Mouse (Mus musculus) gastrocnemius, adult 2 months (tissue): ENCODE results near the gene Ank2. TPM values are rescaled to one million over a fixed set of nuclear protein-coding genes. Genes with fewer than 3 reads are reported as not detected.
A peak's percentile ranks its signal among the peaks of the same experiment; 100 is the strongest.

Source experiments
- DNase-seq: peaks from one replicate; pipeline ENCODE4 v3.0.0; 2022
- H3K27ac ChIP-seq: fragments of 200-600 bp; 2 replicates; pipeline ENCODE4 v1.8.1; 2022; ENCODE audit warnings: mild to moderate bottlenecking
- H3K4me3 ChIP-seq: fragments of 200-600 bp; 2 replicates; pipeline ENCODE4 v1.8.1; 2022; ENCODE audit warnings: mild to moderate bottlenecking, moderate library complexity
- CTCF ChIP-seq: fragments of 200-600 bp; IDR thresholded peaks from 2 replicates; pipeline ENCODE4 v1.8.1; 2022; ENCODE audit warnings: antibody characterized with exemption, mild to moderate bottlenecking, moderate library complexity
- intact Hi-C: fragments of 180-260 bp; cut with DNase I; formaldehyde crosslinking; loops from one replicate; pipeline ENCODE4 v1.15.1; 2025
- microRNA-seq: library from miRNA; unstranded; fragments of <30 nt; microRNA quantifications from one replicate; pipeline ENCODE4 v1.2.0, GENCODE M21; 2021
- total RNA-seq, 2 experiments: library from RNA; stranded (reverse); gene quantifications; 2 replicates each; pipeline ENCODE4 v1.2.3; 2021

Gene Ank2
- total RNA-seq, 2 experiments from 2014 or later, result 94.5 to 154 TPM

DNA sequence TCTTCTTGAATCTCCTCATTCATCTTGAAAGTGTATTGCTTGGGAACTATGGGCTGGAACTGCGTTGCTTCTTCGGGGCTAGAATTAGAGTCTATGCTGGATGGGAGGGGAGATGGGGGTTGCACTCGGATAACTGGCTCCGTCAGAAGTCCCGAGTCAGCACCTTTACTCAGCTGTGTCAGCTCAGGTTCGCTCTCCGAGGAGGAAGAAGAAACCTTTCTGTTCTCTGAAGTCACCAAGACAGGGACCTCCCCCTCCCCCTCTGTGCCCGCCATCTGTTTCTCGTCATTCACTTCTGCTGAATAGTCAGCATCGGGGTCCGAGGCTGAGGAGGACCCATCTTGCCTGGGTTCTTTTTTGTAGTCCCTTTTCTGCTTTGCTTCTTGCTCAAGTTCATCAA is 555.1 kb downstream of the Ank2 start:
- intact Hi-C loops, result no loop called here
- no peak for TF ChIP-seq CTCF
- no peak for DNase-seq
- Histone ChIP-seq H3K27ac (no peak overlapping the region), H3K4me3 (no peak overlapping the region; the same call in 1 of the 2 replicates)

GRCm38 (mm10) chr3:126940452-126940851 is 558.7 kb downstream of the Ank2 start:
- intact Hi-C loops, result no loop called here
- no peak for DNase-seq
- Histone ChIP-seq H3K4me3 (no peak overlapping the region), H3K27ac (no peak overlapping the region)
- no peak for TF ChIP-seq CTCF

DNA sequence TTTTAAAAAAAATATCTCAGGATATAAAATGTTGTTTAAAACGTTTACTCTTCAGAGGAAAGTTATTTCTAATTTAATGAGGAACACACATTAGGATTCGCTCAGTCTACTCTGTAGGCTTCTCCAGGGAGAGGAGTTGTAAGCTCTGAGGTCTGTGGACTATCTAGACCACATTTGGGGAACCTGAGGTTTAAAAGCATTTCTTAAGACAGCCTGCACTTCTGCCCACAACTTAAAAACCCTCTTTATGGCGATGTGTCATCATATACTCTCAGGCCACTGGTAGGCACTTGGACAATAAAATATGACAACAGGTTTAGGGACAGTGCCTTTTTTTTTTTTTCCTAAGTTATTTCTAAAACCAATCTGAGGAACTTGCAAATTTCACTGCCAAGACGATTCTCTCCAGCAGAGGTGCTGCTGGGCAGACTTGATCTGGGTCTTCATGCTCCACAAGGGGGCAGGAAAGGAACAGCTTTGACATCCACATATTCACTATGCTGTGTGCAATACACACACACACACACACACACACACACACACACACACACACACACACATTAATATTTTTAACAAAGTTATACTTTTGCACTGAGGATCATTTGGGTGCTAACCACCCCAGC is 567.2 kb downstream of the Ank2 start:
- no peak overlapping the region for H3K4me3 ChIP-seq
- H3K27ac ChIP-seq, result no peak overlapping the region
- peak; percentile 46 for TF ChIP-seq CTCF
- no peak for DNase-seq
- intact Hi-C loops, result no loop called here

- H3K27ac ChIP-seq, result no peak overlapping the region
- intact Hi-C loops, result no loop called here
- no peak for TF ChIP-seq CTCF
- DNase-seq, result no peak
- H3K4me3 ChIP-seq, result no peak overlapping the region
Measured at GRCm38 (mm10) chr3:126923575-126924382, 575.4 kb downstream of the Ank2 start.

- no peak for DNase-seq
- Histone ChIP-seq H3K27ac (no peak overlapping the region), H3K4me3 (no peak overlapping the region)
- TF ChIP-seq CTCF, result no peak
- intact Hi-C loops, result no loop called here
Measured at GRCm38 (mm10) chr3:126921941-126922340, 577.2 kb downstream of the Ank2 start.

- H3K27ac ChIP-seq, result no peak overlapping the region
- TF ChIP-seq CTCF, result no peak
- no peak for DNase-seq
- intact Hi-C loops, result no loop called here
- no peak overlapping the region for H3K4me3 ChIP-seq
Measured at GRCm38 (mm10) chr3:126920296-126920695, 578.9 kb downstream of the Ank2 start.

DNA sequence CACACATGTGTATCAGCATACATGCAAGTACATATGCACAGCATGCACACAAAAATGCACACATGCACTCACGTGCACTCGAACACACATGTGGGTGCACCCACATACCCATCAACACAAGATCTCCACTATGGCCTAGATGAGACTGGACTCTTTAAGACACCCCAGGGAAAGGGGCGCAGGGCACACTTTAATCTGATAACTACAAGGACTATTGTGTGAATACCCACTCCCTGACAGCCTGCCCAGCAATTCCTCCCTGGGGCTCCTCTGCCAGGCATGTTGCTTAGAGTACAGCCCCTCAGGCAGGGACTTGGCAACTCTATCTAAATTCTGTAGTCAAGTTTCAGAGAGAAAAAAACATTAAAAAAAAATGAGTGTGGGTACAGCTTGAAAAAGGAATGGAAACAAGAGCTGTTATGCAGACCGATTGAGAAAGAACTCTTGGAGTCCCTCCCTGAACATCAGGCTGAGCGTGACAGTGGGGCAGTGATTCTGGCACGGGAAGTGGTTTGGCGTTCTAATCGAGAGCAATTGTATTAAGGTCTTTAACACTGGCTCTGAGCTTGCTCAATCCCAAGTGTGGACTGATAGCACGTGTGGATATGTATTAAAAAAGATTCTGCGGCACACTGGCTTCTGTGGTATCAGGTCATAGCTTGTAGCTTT is 580.2 kb downstream of the Ank2 start:
- no peak overlapping the region for H3K27ac ChIP-seq
- no peak for TF ChIP-seq CTCF
- peak; percentile 52 for DNase-seq
- no peak overlapping the region for H3K4me3 ChIP-seq
- intact Hi-C loops, result no loop called here

DNA sequence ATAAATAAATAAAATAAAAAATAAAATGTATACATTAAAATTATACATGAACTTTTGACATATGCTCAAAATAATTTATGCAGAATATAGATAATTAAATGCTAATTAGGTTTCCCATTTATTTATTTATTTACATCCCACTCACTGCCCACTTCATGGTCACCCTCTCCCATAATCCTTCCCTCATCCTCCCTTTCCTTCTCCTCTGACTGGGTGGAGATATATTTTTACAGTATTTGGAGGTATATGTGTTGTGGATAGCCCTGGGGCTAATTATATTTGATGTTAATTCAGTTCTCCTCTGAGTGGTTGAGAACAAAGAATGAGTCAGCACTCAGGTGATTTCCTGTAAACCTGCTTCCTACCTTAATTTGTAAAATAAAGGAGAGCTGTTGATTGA is 582.8 kb downstream of the Ank2 start:
- intact Hi-C loops, result no loop called here
- TF ChIP-seq CTCF, result no peak

GRCm38 (mm10) chr3:126903543-126903942 is 595.6 kb downstream of the Ank2 start:
- peak; percentile 82 for TF ChIP-seq CTCF
- Histone ChIP-seq H3K27ac (no peak overlapping the region), H3K4me3 (no peak overlapping the region)
- intact Hi-C loops, result loop anchor here (5.0 kb wide), 2 partner anchors 326 to 1051 kb away; no protein-coding TSS in a partner anchor
- DNase-seq, result peak; percentile 44

More for the DNA sequence above, 582.8 kb downstream of the Ank2 start:
- no peak for DNase-seq
- no peak overlapping the region for H3K4me3 ChIP-seq
- no peak overlapping the region for H3K27ac ChIP-seq

DNA sequence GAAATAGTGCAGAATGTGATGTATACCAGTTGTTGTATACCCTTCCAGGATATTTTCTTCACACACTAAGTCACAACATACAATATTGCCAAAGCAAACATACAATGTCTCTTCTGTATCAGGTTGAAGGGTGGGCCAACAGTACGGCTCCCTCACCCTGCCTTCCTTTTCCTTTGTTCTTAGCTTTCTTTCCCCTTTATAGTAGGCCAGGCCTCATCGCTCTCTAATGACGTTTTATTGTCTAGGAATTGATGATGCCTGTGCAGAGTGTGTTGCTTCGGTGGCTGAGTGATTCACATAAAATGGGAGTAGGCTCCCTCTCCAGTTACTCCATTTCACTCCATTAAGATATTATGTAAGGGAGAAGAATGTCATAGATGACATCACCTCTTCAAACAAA is 612.5 kb downstream of the Ank2 start:
- TF ChIP-seq CTCF, result no peak
- no peak overlapping the region for H3K27ac ChIP-seq
- intact Hi-C loops, result no loop called here
- no peak overlapping the region for H3K4me3 ChIP-seq
- no peak for DNase-seq

DNA sequence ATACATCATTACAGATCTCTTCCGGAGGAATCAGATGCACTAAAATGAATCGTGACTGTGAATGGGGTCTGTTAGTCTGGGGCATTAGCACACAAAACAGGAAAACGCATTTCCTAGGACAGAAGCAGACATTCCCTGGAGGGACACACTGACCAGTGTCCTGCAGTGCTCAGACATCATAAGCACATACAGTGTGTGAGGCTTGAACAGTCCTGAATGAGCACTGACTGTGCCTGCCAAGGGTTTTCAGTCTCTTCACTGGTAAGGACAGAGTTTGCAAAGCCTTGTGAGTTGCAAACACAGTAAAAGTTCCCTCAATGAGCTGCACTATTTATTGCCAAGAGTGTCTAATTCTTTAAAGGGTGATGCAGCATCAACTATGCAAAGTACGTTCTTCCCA is 613.1 kb downstream of the Ank2 start:
- intact Hi-C loops, result no loop called here
- H3K27ac ChIP-seq, result no peak overlapping the region
- H3K4me3 ChIP-seq, result no peak overlapping the region
- DNase-seq, result no peak
- no peak for TF ChIP-seq CTCF

DNA sequence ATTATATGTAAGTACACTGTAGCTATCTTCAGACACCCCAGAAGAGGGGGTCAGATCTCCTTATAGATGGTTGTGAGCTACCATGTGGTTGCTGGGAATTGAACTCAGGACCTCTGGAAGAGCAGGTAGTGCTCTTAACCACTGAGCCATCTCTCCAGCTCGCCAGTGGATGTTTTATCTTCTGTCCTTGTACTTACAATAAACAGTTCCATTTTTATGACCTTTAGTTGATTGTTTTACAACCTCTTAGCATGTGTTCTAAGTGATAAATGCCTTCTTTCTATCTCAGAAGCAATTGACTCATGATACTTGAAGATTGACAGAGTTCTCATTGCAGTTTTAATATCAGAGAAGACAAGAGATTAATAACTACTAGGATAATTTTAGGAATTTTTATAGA is 620.9 kb downstream of the Ank2 start:
- H3K4me3 ChIP-seq, result no peak overlapping the region
- intact Hi-C loops, result no loop called here
- DNase-seq, result no peak
- TF ChIP-seq CTCF, result no peak
- H3K27ac ChIP-seq, result no peak overlapping the region

Small RNAs within 50 kb of the gene (microRNA-seq; reads per million reads assigned to microRNA genes)
- gene Gm44494, result not detected
- 2.2 reads per million for gene Mir302a
- 3.6 reads per million for gene Mir302b
- gene Mir302c, result not detected
- 4.3 reads per million for gene Mir302d
- gene Mir367, result not detected

Other genes with a start within 250 kb of the Ank2 start
- gene Larp7, start 54.0 kb upstream of the Ank2 start, total RNA-seq, result 10 to 100 TPM in 1 of 2 experiments, 1 to 10 TPM in 1; 7.5 to 12.9 TPM
- under 1 TPM; 0.77 to 0.78 TPM for gene Zgrf1, start 54.1 kb upstream of the Ank2 start, total RNA-seq
- gene Neurog2, start 133.8 kb upstream of the Ank2 start, total RNA-seq, result not detected